Mouse (Mus musculus) myocyte (in vitro differentiated cells): ENCODE measurements around the gene Tiam1.

Experiments
- CEBPB ChIP-seq: IDR thresholded peaks from 2 replicates; pipeline ENCODE4 v1.6.1; 2011; ENCODE audit warnings: mild to moderate bottlenecking, moderate library complexity; ENCODE audit not compliant: poor library complexity, insufficient read depth, severe bottlenecking
- E2F4 ChIP-seq: IDR thresholded peaks from one replicate; pipeline ENCODE4 v1.6.1; 2011; ENCODE audit warnings: mild to moderate bottlenecking, control low read depth, moderate library complexity; ENCODE audit not compliant: insufficient read depth
- MAX ChIP-seq: IDR thresholded peaks from one replicate; pipeline ENCODE4 v1.6.1; 2011; ENCODE audit warnings: low read depth, mild to moderate bottlenecking, control low read depth
- MYOD1 ChIP-seq, 3 experiments: IDR thresholded peaks; one replicate each; pipeline ENCODE4 v1.6.1; 2011; ENCODE audit warnings: control low read depth in 2 of 3, low read depth in 2 of 3, mild to moderate bottlenecking in 2 of 3, moderate library complexity in 1 of 3; ENCODE audit not compliant: insufficient read length in 2 of 3, control insufficient read depth in 1 of 3
- MYOG ChIP-seq, 3 experiments: IDR thresholded peaks; one replicate each; pipeline ENCODE4 v1.6.1; 2011; ENCODE audit warnings: control low read depth in 2 of 3, low read depth in 2 of 3, mild to moderate bottlenecking in 2 of 3; ENCODE audit not compliant: insufficient read length in 2 of 3, control insufficient read depth in 1 of 3, insufficient read depth in 1 of 3
- POLR2A ChIP-seq: IDR thresholded peaks from one replicate; pipeline ENCODE4 v1.6.1; 2011; ENCODE audit warnings: low read depth, mild to moderate bottlenecking, control low read depth, moderate library complexity; ENCODE audit not compliant: insufficient read length
- POLR2AphosphoS2 ChIP-seq: IDR thresholded peaks from one replicate; pipeline ENCODE4 v1.6.1; 2011; ENCODE audit warnings: low read depth, control low read depth; ENCODE audit not compliant: insufficient read length
- TCF12 ChIP-seq: IDR thresholded peaks from one replicate; pipeline ENCODE4 v1.6.1; 2011; ENCODE audit warnings: mild to moderate bottlenecking, control low read depth; ENCODE audit not compliant: poor library complexity, insufficient read depth, severe bottlenecking
- TCF3 ChIP-seq: IDR thresholded peaks from one replicate; pipeline ENCODE4 v1.6.1; 2011; ENCODE audit warnings: low read depth, control low read depth; ENCODE audit not compliant: insufficient read length
- USF1 ChIP-seq: IDR thresholded peaks from one replicate; pipeline ENCODE4 v1.6.1; 2011; ENCODE audit warnings: low read depth, mild to moderate bottlenecking, control low read depth, moderate library complexity

GRCm38 (mm10) chr16:89960186-89960878, 183.2 kb downstream of the Tiam1 start:
- TF ChIP-seq POLR2A: no peak
- no peak for TF ChIP-seq TCF12
- no peak for TF ChIP-seq MYOD1 (IDR thresholded peaks at IDR 0.05; ENCODE audit: control insufficient read depth in 1 of 3, insufficient read length in 2 of 3, low read depth in 2 of 3)
- no peak for TF ChIP-seq E2F4
- TF ChIP-seq MAX: no peak
- TF ChIP-seq TCF3: no peak
- TF ChIP-seq POLR2AphosphoS2: no peak
- TF ChIP-seq MYOG (IDR thresholded peaks at IDR 0.05; ENCODE audit: control insufficient read depth in 1 of 3, insufficient read depth in 1 of 3, insufficient read length in 2 of 3, low read depth in 2 of 3): no peak
- TF ChIP-seq CEBPB: no peak
- no peak for TF ChIP-seq USF1
